Mouse (Mus musculus) embryonic facial prominence, embryonic 12.5 days (tissue): ENCODE measurements around the gene Atpif1. TPM values are rescaled to one million over a fixed set of nuclear protein-coding genes. Genes with fewer than 3 reads are reported as not detected.

ENCODE experiments used
- ATAC-seq: fragments of 200-750 bp; cut with Nextera tagmentation; 2 replicates; pipeline ENCODE4 v1.8.0; 2017; ENCODE audit not compliant: insufficient number of reproducible peaks, insufficient read depth, low FRiP score, low TSS enrichment
- H3K27ac ChIP-seq: fragments of 300-500 bp; sonication (generic); 2 replicates; pipeline ENCODE4 v1.5.1; 2016; ENCODE audit warnings: mild to moderate bottlenecking
- H3K27me3 ChIP-seq: fragments of 300-500 bp; sonication (generic); 2 replicates; pipeline ENCODE4 v1.6.1; 2016; ENCODE audit warnings: mild to moderate bottlenecking, moderate library complexity
- H3K36me3 ChIP-seq: fragments of 300-500 bp; sonication (generic); 2 replicates; pipeline ENCODE4 v1.6.1; 2016; ENCODE audit warnings: mild to moderate bottlenecking
- H3K4me1 ChIP-seq: fragments of 300-500 bp; sonication (generic); 2 replicates; pipeline ENCODE4 v1.6.1; 2016
- H3K4me2 ChIP-seq: fragments of 300-500 bp; sonication (generic); replicated peaks from 2 replicates; pipeline ENCODE4 v1.6.1; 2016; ENCODE audit warnings: mild to moderate bottlenecking, moderate library complexity
- H3K4me3 ChIP-seq: fragments of 300-500 bp; sonication (generic); 2 replicates; pipeline ENCODE4 v1.5.1; 2016; ENCODE audit warnings: mild to moderate bottlenecking
- H3K9ac ChIP-seq: fragments of 300-500 bp; sonication (generic); 2 replicates; pipeline ENCODE4 v1.6.1; 2016; ENCODE audit warnings: mild to moderate bottlenecking, moderate library complexity
- H3K9me3 ChIP-seq: fragments of 300-500 bp; sonication (generic); 2 replicates; pipeline ENCODE4 v1.6.1; 2016; ENCODE audit warnings: mild to moderate bottlenecking, moderate library complexity
- WGBS: fragments of 180-500 bp; shearing (Covaris S2); methylation state at CpG from one replicate; pipeline ENCODE4 v1.1.7; 2016; 5-methylcytosine and 5-hydroxymethylcytosine counted together
- polyA plus RNA-seq: library from polyadenylated mRNA; unstranded; fragments of >200 nt; fragmentation: Nextera tagmentation; extraction: Ambion mirVana; gene quantifications from 2 replicates; pipeline ENCODE4 v1.2.1, GENCODE M21; 2016

The Atpif1 gene
- polyA plus RNA-seq, 1 experiment from 2014 or later = 1,152 TPM

DNA sequence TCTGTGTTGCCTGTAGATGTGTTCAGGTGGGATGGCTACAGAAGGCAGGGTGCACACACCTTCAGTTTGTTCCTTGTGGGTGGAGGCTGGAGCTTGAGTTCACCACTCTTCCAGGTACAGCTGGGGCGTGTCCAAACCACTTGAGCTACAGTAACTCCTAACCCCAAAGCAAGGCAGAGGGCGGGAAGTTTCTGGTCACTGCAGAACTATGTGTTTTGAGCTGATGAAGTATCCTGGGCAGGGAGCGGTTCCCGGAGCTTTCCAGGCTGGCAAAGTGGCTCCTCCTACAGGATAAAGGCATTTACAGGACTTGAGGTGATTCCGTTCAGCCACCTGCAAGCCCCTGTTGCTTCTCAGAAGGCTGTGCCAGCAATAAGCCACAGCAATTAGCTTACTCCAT is 20.8 kb upstream of the Atpif1 start:
- ATAC-seq = no peak
- Histone ChIP-seq H3K27me3 (no peaks in the 10 kb centered on the region), H3K4me3 (no peak overlapping the region), H3K9me3 (no peaks in the 10 kb centered on the region), H3K9ac (no peak overlapping the region), H3K4me1 (no peaks in the 10 kb centered on the region), H3K36me3 (peaks cover 53% of the 10 kb centered on the region), H3K27ac (no peak overlapping the region), H3K4me2 (no peak overlapping the region)
- WGBS = 76% methylated on average over 5 of the region's 5 CpGs

DNA sequence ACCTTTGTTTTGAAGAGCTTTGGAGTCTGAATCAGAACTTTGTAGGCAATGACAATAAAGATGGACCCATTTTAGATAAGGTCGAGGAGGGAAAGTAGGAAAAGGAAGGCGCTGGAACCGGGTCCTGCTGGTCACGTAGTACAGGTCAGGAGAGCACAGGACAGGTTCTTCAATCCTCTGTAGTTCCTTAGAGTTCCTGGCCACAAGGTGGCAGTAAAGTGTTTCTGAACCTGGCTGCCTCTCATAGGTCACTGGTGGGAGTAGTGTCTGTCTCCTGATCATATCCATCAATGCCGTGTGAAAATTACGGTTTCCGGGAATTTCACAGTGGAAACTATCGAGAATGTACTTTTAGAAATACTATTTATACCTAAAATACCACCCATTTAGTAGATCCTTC is 12.4 kb upstream of the Atpif1 start:
- no peaks in the 10 kb centered on the region for H3K27me3 ChIP-seq
- 44% methylated on average over 8 of the region's 8 CpGs for WGBS
- H3K9ac ChIP-seq = no peak overlapping the region
- H3K4me2 ChIP-seq = no peak overlapping the region
- H3K4me1 ChIP-seq = no peaks in the 10 kb centered on the region
- no peaks in the 10 kb centered on the region for H3K9me3 ChIP-seq
- H3K36me3 ChIP-seq = peaks cover 88% of the 10 kb centered on the region
- H3K4me3 ChIP-seq = no peak overlapping the region
- no peak overlapping the region for H3K27ac ChIP-seq
- no peak for ATAC-seq

DNA sequence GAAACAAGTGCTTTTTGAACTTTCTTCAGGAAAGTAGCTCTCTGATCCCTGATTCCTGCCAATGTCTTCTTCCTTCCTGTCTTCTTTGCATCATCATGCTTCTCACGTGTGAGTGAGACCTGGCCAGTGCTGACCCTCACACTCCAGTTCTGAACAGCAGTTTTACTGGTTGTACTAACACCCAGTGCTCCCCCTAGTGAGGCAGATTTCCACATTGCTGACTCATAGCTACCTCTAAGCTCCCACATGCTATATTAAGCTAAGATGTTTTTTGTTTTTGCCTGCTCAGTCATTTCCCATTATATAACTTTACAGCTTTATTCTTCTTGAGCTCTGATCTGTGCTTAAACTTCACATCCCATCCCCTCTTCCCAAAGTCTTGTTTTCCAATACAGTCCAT is 9.3 kb upstream of the Atpif1 start:
- Histone ChIP-seq H3K36me3 (peaks cover 86% of the 10 kb centered on the region), H3K4me2 (no peak overlapping the region), H3K9me3 (no peaks in the 10 kb centered on the region), H3K4me3 (no peak overlapping the region), H3K27me3 (no peaks in the 10 kb centered on the region), H3K27ac (no peak overlapping the region), H3K9ac (no peak overlapping the region), H3K4me1 (no peaks in the 10 kb centered on the region)
- WGBS = 82% methylated on average over 1 of the region's 1 CpGs
- no peak for ATAC-seq

DNA sequence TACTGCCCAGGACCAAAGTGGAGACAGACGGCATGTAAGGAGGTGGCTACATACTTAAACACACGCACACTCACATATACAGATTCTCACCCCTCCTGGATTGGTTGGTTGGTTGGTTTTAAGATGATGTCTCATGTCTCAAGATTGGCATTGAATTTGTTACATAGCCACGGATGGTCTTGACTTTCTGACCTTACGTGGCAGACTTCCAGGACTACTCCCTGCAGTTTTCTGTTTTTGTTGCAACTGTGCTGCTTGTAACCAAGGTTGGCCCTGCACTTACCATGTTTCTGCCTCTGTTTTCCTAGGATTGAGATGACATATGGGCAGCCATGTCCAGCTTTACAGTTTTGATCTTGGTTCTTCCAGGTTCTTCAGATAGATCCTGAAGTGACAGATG is 8.0 kb upstream of the Atpif1 start:
- 86% methylated on average over 4 of the region's 4 CpGs for WGBS
- Histone ChIP-seq H3K9ac (no peak overlapping the region), H3K36me3 (peaks cover 76% of the 10 kb centered on the region), H3K27ac (no peak overlapping the region), H3K9me3 (no peaks in the 10 kb centered on the region), H3K27me3 (no peaks in the 10 kb centered on the region), H3K4me2 (no peak overlapping the region), H3K4me3 (no peak overlapping the region), H3K4me1 (peaks cover 8% of the 10 kb centered on the region; the same call in 1 of the 2 replicates)
- no peak for ATAC-seq

DNA sequence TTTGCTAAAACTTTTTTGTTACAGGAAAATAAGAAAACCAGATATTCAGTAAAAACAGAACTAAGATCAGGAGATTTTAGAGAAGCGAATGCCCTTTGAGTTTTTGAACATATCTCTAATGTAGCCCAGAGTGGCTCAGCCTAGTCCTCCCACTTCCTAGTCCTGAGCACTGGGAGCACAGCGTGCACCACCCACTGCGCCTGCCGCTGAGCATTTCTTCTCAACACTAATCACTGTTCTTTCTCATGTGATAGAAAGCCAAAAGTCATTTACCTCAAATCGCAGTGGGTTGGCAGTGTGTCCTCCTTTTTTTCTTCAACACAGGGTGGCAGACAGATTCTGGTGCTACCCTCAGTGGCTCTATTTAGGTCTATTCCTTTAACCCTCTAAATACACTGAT is 6.0 kb upstream of the Atpif1 start:
- no peak overlapping the region for H3K4me2 ChIP-seq
- no peak for ATAC-seq
- H3K27me3 ChIP-seq = no peaks in the 10 kb centered on the region
- H3K27ac ChIP-seq = no peak overlapping the region
- whole genome bisulfite sequencing = 96% methylated on average over 5 of the region's 5 CpGs
- no peak overlapping the region for H3K9ac ChIP-seq
- peaks cover 60% of the 10 kb centered on the region for H3K36me3 ChIP-seq
- H3K9me3 ChIP-seq = no peaks in the 10 kb centered on the region
- no peak overlapping the region for H3K4me3 ChIP-seq
- H3K4me1 ChIP-seq = peaks cover 12% of the 10 kb centered on the region; the same call in 1 of the 2 replicates

DNA sequence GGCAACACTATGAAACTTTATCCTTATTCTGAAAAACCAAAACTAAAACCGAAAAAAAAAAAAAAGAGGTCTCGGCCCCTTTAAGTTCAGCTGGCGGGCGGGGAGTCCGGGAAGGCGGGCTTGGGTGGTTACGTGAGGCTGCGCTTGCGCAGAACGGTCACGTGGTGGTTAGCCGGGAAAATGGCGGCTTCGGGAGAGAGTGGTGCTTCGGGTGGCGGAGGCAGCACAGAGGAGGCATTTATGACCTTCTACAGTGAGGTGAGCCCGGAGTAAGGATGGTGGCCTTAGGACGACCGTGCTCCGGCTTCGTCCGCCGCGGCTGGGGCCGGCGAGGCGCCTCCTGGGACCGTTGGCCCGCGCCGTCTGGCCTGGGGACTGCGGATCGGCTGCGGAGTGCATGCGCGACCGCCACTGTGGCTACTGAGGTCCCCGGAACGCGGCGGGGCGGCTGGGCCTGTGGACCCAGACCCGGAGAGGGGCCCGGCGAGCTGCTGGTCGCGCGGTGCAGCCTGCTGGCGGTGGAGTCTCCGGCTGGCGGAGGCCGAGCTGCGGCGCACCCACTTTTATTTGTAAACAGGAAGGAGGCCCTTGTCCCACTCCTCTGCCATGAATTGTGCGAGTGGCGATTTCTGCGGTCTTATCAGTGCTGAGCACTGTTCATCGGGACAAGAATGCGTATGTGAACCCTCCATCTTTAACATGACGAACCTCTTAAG is 2.1 kb upstream of the Atpif1 start, which contains the start of gene Dnajc8:
Dnajc8 (plus strand) TSS at position 145 of the 716 bp plus-strand sequence.
- Histone ChIP-seq H3K27ac (peak within 1 kb of the TSS; percentile 83), H3K27me3 (no peaks in the 10 kb centered on the region), H3K36me3 (peaks cover 30% of the 10 kb centered on the region), H3K4me3 (peak within 1 kb of the TSS; percentile 100), H3K4me1 (peaks cover 21% of the 10 kb centered on the region; the same call in 1 of the 2 replicates), H3K9ac (peak within 1 kb of the TSS; percentile 96), H3K4me2 (peak within 1 kb of the TSS; percentile 92), H3K9me3 (no peaks in the 10 kb centered on the region)
- peak; percentile 72 for ATAC-seq
- WGBS = under 1% methylated on average over 60 of the region's 60 CpGs

DNA sequence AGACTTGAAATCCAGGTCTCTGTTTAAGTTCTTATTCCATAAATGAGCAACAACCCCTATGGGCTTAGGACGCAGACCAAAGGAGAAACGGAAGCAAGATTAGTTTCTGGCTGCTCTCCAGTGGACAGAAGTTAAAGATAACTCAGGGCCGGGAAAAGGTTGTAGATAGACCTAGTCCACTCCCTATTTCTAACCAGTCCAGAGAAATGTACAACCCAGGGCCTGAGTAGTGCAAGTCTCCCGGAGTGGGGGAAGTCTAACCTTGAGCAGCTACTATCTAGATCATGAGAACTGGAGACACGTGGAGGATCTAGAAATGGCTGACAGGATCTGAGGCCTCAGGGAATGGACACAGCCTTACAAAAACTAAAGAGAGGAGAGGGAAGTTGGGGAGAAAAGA is 963 bp downstream of the Atpif1 start:
- Histone ChIP-seq H3K27me3 (no peaks in the 10 kb centered on the region), H3K27ac (peak overlapping the region; percentile 94), H3K4me2 (peak overlapping the region; percentile 65), H3K9me3 (no peaks in the 10 kb centered on the region), H3K9ac (peak overlapping the region; percentile 89), H3K4me1 (peaks cover 21% of the 10 kb centered on the region; the same call in 1 of the 2 replicates), H3K36me3 (peaks cover 15% of the 10 kb centered on the region), H3K4me3 (peak overlapping the region; percentile 74)
- ATAC-seq = no peak
- 31% methylated on average over 5 of the region's 5 CpGs for WGBS

DNA sequence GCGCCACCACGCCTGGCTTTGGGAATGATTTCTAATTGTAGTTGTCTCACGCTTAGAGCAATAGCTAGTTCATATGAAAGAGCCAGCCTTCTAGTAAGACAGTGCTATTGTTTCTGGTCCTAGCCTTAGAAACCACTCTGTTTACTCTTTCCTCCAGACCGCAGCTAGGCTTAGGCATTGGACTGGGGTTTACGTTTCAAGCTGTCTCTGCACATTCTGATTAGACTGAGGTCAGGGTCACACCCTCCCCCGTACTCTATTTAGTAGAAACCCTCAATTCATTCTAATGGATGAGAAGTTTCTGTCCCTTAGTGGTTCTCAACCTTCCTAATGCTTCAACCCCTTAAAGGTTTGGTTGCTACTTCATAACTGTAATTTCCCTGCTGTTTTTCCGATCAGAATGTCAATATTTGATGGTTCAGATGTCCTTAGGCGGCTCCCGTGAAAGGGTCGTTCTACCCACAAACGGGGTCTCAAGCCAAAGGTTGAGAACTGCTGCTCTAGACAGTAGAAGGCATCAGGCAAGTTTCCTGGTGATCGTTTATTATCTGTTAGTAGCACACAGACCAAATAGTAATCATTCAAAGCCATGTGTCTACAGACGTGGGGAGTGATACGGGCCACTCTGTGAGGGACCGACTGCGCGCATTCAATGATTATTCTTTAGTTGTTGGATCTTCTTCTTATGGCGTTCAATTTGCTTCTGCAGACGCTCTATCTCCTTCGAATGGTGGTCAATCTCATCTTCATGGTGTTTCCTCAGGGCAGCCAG is 3.2 kb downstream of the Atpif1 start:
- ATAC-seq = no peak
- Histone ChIP-seq H3K4me3 (no peak overlapping the region), H3K4me2 (no peak overlapping the region), H3K9me3 (no peaks in the 10 kb centered on the region), H3K36me3 (peaks cover 15% of the 10 kb centered on the region), H3K4me1 (peaks cover 9% of the 10 kb centered on the region; the same call in 1 of the 2 replicates), H3K27ac (no peak overlapping the region), H3K27me3 (no peaks in the 10 kb centered on the region), H3K9ac (no peak overlapping the region)
- WGBS = 92% methylated on average over 20 of the region's 20 CpGs

DNA sequence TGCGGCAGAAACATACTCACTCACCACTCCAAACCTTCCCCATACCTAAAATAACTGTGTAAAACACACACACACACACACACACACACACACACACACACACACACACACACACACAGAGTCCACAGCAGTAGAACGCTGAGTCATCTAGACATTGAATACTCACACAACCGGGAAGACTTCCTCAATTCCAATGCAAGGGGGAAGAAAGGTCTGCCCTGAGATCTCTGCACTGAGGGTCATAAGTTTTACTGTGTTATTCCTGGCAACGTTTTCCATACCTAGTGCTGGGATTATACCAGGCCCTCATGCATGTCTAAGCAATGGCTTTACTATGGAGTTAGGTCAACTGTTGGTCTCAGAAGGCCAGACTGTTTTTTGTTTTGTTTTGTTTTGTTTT is 4.1 kb downstream of the Atpif1 start:
- 90% methylated on average over 4 of the region's 4 CpGs for WGBS
- Histone ChIP-seq H3K4me1 (peaks cover 9% of the 10 kb centered on the region; the same call in 1 of the 2 replicates), H3K9me3 (no peaks in the 10 kb centered on the region), H3K27ac (no peak overlapping the region), H3K9ac (no peak overlapping the region), H3K4me3 (no peak overlapping the region), H3K27me3 (no peaks in the 10 kb centered on the region), H3K4me2 (no peak overlapping the region), H3K36me3 (peaks cover 15% of the 10 kb centered on the region)
- no peak for ATAC-seq

DNA sequence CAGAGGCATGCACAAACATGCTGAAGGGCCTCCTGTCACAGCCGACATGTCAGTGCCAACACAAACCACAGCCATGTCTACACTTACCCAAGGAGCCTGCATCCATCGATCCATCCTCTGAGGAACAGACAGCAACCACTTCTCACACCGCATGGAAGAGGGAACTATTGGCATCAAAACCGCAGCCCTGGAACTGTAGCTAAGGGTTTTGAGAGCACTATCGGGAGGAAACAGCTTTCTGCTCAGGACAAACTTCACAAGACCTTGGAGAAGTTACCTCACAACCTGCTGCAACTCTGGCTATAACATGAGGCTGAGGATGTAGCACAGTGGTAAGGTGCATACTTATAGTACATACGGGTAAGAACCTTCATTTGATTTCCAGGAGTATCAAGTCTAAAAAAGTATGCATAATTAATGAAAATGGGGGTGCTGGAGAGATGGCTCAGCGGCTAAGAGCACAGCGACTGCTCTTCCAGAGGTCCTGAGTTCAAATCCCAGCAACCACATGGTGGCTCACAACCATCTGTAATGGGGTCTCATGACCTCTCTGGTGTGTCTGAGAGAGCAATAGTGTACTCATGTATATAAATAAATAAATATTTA is 5.4 kb downstream of the Atpif1 start:
- ATAC-seq = no peak
- Histone ChIP-seq H3K27ac (no peak overlapping the region), H3K4me2 (no peak overlapping the region), H3K9ac (no peak overlapping the region), H3K27me3 (no peaks in the 10 kb centered on the region), H3K36me3 (peaks cover 15% of the 10 kb centered on the region), H3K9me3 (no peaks in the 10 kb centered on the region), H3K4me3 (no peak overlapping the region), H3K4me1 (peaks cover 4% of the 10 kb centered on the region; the same call in 1 of the 2 replicates)
- 88% methylated on average over 8 of the region's 8 CpGs for WGBS

DNA sequence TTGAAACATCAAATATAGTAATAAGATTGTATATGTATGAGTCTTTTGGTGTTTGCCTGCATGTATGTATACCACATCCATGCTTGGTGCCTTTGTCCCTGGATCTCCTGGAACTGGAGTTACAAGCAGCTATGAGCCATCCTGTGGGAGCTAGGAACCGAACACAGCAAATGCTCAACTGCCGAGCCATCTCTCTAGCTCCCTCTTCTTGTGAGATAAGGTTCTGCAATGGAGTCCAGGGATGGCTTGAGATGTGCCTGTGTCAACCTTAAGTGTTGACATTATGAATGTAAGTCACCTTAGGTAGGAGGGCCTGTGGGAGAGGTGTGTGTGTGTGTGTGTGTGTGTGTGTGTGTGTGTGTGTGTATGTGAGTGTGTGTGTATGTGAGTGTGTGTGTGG is 6.8 kb downstream of the Atpif1 start:
- no peaks in the 10 kb centered on the region; the same call in 1 of the 2 replicates for H3K4me1 ChIP-seq
- H3K36me3 ChIP-seq = peaks cover 15% of the 10 kb centered on the region
- H3K4me3 ChIP-seq = no peak overlapping the region
- no peak overlapping the region for H3K4me2 ChIP-seq
- no peak for ATAC-seq
- H3K9ac ChIP-seq = no peak overlapping the region
- H3K27me3 ChIP-seq = no peaks in the 10 kb centered on the region
- 70% methylated on average over 2 of the region's 2 CpGs for WGBS
- H3K27ac ChIP-seq = no peak overlapping the region
- no peaks in the 10 kb centered on the region for H3K9me3 ChIP-seq
